Mouse (Mus musculus) lung, postnatal 0 days (tissue): Measurements from ENCODE around the gene Sp140.
"Not testable (repeated sequence)": the region's sequence is repeated elsewhere in the genome, so short reads cannot be mapped to it uniquely, and the experiment has no call there.

Experiments used
- CTCF ChIP-seq: IDR thresholded peaks from 2 replicates; pipeline ENCODE4 v1.5.1; 2016; ENCODE audit warnings: antibody characterized with exemption, mild to moderate bottlenecking
- EP300 ChIP-seq: IDR thresholded peaks from 2 replicates; pipeline ENCODE4 v1.6.1; 2016; ENCODE audit warnings: antibody characterized with exemption, mild to moderate bottlenecking, control low read depth

GRCm38 (mm10) chr1:85598271-85599012 lies 1.7 kb upstream of the Sp140 start, which contains the start of gene Sp110:
- not testable (repeated sequence) for TF ChIP-seq CTCF, EP300
